Mouse (Mus musculus) cerebellum, adult 11-12 months (tissue): Measurements from ENCODE around the gene Tanc2.
A peak's percentile ranks its signal among the peaks of the same experiment; 100 is the strongest.

Experiments used
- DNase-seq: peaks from one replicate; pipeline ENCODE4 v3.0.0; 2022

The Tanc2 gene

GRCm38 (mm10) chr11:105959355-105959754 is 369.6 kb downstream of the Tanc2 start:
- no peak for DNase-seq

DNA sequence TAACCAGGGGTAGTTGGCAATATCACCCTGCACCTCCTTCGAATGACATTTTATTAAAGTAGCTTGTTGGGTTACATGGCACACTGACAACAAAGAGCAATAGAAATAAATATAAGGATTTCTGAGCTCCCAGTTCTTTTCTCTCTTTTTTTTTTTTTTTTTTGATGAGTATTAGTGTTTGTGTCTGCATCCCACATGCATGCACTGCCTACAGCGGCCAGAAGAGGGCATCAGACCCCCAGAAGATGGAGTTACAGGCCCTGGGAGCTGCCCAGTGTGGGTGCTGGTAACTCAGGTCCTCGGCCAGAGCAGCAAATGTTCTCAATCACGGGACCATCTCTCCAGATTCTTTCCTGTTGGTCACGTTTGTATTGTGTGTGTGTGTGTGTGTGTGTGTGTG is 374.9 kb downstream of the Tanc2 start:
- no peak for DNase-seq

GRCm38 (mm10) chr11:105966288-105966687 is 376.5 kb downstream of the Tanc2 start:
- DNase-seq = no peak

DNA sequence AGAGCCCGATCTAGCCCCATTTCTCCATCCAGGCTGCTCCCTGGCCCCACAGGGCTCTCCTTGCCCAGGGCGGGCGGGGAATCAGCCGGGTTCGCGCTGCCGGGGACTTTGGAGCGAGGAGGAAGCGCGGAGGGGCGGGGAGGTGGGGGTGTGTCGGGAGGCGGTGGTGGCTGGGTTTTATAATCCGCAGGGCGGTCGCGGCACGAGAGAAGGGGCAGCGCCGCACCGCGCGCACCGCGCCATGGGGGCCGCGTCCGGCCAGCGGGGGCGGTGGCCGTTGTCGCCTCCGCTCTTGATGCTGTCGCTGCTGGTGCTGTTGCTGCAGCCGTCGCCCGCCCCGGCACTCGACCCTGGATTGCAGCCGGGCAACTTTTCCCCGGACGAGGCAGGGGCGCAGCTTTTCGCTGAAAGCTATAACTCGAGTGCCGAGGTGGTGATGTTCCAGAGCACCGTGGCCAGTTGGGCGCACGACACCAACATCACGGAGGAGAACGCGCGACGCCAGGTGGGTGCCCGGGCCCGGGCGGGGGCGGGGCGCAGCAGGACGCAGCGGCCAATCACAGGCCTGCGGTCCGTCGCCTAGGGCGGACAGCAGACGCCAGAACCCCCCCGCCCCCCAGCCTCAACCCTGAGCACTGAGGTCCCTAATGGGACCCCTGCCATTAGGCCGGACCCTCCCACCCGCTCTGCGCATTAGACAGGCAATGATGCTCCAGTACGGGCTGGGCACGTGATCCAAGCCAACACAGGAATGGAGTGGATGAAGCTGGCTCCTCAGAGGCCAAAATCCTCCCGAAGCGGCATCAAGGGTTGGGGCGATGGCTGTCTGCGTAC is 378.2 kb downstream of the Tanc2 start, which contains the start of gene Ace:
Gene Ace (plus strand): TSS at position 205 of the 834 bp plus-strand sequence.
- DNase-seq = no peak

DNA sequence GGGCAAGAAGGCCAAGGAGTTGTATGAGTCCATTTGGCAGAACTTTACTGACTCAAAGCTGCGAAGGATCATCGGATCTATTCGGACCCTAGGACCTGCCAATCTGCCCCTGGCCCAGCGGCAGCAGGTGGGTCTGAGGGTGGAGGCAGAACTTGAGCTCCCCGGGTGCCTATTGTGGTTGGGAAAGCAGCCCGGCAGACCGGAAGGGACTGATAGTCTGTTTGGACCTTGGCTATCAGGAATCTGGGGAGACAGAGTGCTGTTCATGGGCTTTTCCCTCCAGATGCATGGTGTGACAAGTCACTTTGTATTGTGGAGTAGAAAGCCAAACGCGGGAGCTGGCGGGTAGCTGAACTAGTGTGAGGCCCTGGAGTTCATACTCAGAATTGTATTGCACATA is 379.2 kb downstream of the Tanc2 start:
- DNase-seq = no peak

DNA sequence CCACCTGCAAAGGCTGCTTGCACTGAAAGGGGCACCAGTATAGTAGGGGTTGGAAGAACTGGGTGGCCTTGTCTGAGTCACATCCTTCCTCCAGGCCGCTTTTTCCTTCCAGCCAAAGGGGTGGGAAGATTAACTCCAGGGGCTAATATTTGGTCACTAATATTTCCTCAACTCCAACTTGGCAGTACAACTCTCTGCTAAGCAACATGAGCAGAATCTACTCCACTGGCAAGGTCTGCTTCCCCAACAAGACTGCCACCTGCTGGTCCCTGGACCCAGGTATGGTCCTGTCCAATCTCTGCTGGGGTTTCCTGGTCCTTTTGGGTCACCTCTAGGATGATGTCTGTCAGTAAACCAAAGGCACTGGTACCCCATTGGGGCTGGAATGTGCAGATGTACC is 379.7 kb downstream of the Tanc2 start:
- DNase-seq = no peak

DNA sequence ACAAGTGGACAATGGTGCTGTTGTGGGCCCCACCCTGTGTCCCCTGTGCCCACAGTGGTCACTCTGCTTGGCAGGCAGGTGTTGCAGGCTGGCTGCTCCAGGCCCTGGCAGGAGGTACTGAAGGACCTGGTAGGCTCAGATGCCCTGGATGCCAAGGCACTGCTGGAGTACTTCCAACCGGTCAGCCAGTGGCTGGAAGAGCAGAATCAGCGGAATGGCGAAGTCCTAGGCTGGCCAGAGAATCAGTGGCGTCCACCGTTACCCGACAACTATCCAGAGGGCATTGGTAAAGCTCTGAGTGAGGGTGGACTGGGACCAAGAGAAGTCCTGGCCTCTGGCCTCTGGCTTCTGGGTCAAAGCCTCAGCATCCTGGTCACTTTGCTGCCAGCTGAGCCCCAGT is 384.8 kb downstream of the Tanc2 start:
- DNase-seq = peak; percentile 70

DNA sequence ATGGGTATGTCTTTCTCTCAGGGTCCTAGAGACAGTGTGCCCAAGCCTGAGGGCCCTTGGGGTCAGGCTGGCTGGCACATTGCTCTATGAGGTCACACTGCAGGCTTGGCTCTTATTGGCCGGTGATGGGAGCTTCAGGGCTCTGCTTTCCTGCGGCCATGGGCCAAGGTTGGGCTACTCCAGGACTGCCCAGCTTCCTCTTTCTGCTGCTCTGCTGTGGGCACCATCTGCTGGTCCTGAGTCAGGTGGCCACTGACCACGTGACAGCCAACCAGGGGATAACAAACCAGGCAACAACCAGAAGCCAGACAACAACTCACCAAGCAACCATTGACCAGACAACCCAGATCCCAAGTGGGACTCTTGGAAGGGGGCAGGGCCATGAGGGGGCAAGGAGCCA is 385.3 kb downstream of the Tanc2 start:
- DNase-seq = peak; percentile 74

- DNase-seq = no peak
Observed at GRCm38 (mm10) chr11:105975636-105976035, 385.9 kb downstream of the Tanc2 start.

- peak; percentile 56 for DNase-seq
Observed at GRCm38 (mm10) chr11:105978232-105978631, 388.4 kb downstream of the Tanc2 start.

- no peak for DNase-seq
Observed at GRCm38 (mm10) chr11:105978634-105979033, 388.8 kb downstream of the Tanc2 start.
